Mouse (Mus musculus) heart, adult 2 months (tissue): Measurements from ENCODE around the gene Olfr173.

ENCODE experiments used
- CTCF ChIP-seq: fragments of 200-600 bp; IDR thresholded peaks from 2 replicates; pipeline ENCODE4 v1.8.1; 2022; ENCODE audit warnings: antibody characterized with exemption, mild to moderate bottlenecking, moderate library complexity
- POLR2A ChIP-seq: fragments of 200-500 bp; IDR thresholded peaks from 2 replicates; pipeline ENCODE4 v1.6.1; 2011; ENCODE audit warnings: mild to moderate bottlenecking, low read depth, low read length, control low read depth; ENCODE audit not compliant: insufficient read depth

DNA sequence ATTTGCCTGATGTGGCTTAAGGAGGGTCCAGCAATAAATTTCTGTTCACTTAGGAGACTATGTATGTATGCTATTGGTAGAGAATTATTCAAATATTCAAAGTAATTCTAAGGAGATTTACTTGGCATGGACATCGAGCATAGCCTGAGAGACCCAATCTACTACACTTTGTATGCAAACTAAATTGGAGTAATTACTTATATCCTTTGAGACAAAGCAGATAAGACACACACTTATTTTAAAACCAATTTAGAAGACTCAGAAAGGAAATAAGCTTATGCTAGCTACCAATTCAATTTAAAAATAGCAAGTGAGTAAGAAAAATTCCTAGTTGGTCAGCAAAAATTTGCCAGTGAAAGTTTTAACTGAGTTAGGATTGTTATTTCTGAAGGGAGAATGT, 37.0 kb downstream of the Olfr173 start, which contains the start of gene Olfr172:
- TF ChIP-seq CTCF (no peak), POLR2A (no peak)
